Mouse (Mus musculus) adrenal gland, adult (tissue): ENCODE measurements around the gene Aplp2.
"Not testable (repeated sequence)": the region's sequence is repeated elsewhere in the genome, so short reads cannot be mapped to it uniquely, and the experiment has no call there.

Source experiments
- DNase-seq, 2 experiments: peaks; one replicate each; pipeline ENCODE4 v3.0.0; 2022 to 2023; ENCODE audit warnings: low spot score in 1 of 2; ENCODE audit not compliant: inconsistent age in 2 of 2

The Aplp2 gene

GRCm38 (mm10) chr9:31183061-31183460 lies 28.6 kb downstream of the Aplp2 start:
- no peak for DNase-seq

- peak in 1 of 2 experiments; percentile 54 for DNase-seq
These were observed 30.1 kb downstream of the Aplp2 start for GRCm38 (mm10) chr9:31181291-31182085.

- DNase-seq, result no peak
These were observed 33.9 kb downstream of the Aplp2 start for GRCm38 (mm10) chr9:31177692-31178091.

- peak; percentile 98 to 99 for DNase-seq
These were observed 35.1 kb downstream of the Aplp2 start for GRCm38 (mm10) chr9:31176379-31177130.

- DNase-seq, result no peak
These were observed 35.6 kb downstream of the Aplp2 start for GRCm38 (mm10) chr9:31175978-31176377.

GRCm38 (mm10) chr9:31175346-31175745 lies 36.3 kb downstream of the Aplp2 start:
- DNase-seq, result no peak

- no peak for DNase-seq
These were observed 43.1 kb downstream of the Aplp2 start for GRCm38 (mm10) chr9:31168356-31169093.

GRCm38 (mm10) chr9:31167305-31167704 lies 44.3 kb downstream of the Aplp2 start:
- no peak for DNase-seq

- DNase-seq, result not testable (repeated sequence)
These were observed 46.1 kb downstream of the Aplp2 start for GRCm38 (mm10) chr9:31165505-31165904.

- no peak for DNase-seq
These were observed 48.3 kb downstream of the Aplp2 start for GRCm38 (mm10) chr9:31163327-31163726.

GRCm38 (mm10) chr9:31162911-31163310 lies 48.7 kb downstream of the Aplp2 start:
- DNase-seq, result no peak

GRCm38 (mm10) chr9:31159910-31160309 lies 51.7 kb downstream of the Aplp2 start:
- peak in 1 of 2 experiments; percentile 64 for DNase-seq

GRCm38 (mm10) chr9:31156594-31156993 lies 55.0 kb downstream of the Aplp2 start:
- no peak for DNase-seq

- DNase-seq, result peak in 1 of 2 experiments; percentile 66
These were observed 60.6 kb downstream of the Aplp2 start for GRCm38 (mm10) chr9:31151050-31151449.

- peak; percentile 41 to 64 for DNase-seq
These were observed 63.5 kb downstream of the Aplp2 start for GRCm38 (mm10) chr9:31148135-31148534.

GRCm38 (mm10) chr9:31145272-31145925 lies 66.2 kb downstream of the Aplp2 start:
- DNase-seq, result peak in 1 of 2 experiments; percentile 68

GRCm38 (mm10) chr9:31142924-31143323 lies 68.7 kb downstream of the Aplp2 start:
- DNase-seq, result no peak

GRCm38 (mm10) chr9:31133131-31133530 lies 78.5 kb downstream of the Aplp2 start:
- DNase-seq, result no peak

GRCm38 (mm10) chr9:31131205-31131968 lies 80.2 kb downstream of the Aplp2 start, which contains the start of gene St14:
Gene St14, minus strand, starts transcription at chr9:31131853.
- DNase-seq, result peak; percentile 17 to 56
